Mouse (Mus musculus) olfactory bulb, adult 2 months (tissue): ENCODE measurements at regions not wholly inside any gene's neighbourhood (a gene's known extent, or its start where the extent isn't known, plus 50 kb on each side); places are given as distances from the start of the nearest gene placed in this dataset.

Source experiments
- CTCF ChIP-seq: fragments of 200-500 bp; IDR thresholded peaks from 2 replicates; pipeline ENCODE4 v1.5.1; 2012; ENCODE audit warnings: low read depth, mild to moderate bottlenecking, low read length, moderate library complexity; ENCODE audit not compliant: insufficient read depth
- POLR2A ChIP-seq: fragments of 200-500 bp; IDR thresholded peaks from 2 replicates; pipeline ENCODE4 v1.6.1; 2012; ENCODE audit warnings: mild to moderate bottlenecking, low read depth, low read length, moderate library complexity; ENCODE audit not compliant: insufficient read depth

- TF ChIP-seq CTCF (no peak), POLR2A (no peak)
Observed at GRCm38 (mm10) chr16:93458598-93459496, 145.0 kb downstream of the Setd4 start.
